Mouse (Mus musculus) cerebellum, adult 11-12 months (tissue): ENCODE measurements at regions not wholly inside any gene's neighbourhood (a gene's known extent, or its start where the extent isn't known, plus 50 kb on each side); places are given as distances from the start of the nearest gene placed in this dataset.

ENCODE experiments used
- DNase-seq: peaks from one replicate; pipeline ENCODE4 v3.0.0; 2022

- no peak for DNase-seq
These were observed 121.2 kb upstream of the Slc44a1 start for GRCm38 (mm10) chr4:53319051-53319450.

- DNase-seq: no peak
These were observed 122.0 kb upstream of the Slc44a1 start for GRCm38 (mm10) chr4:53318181-53318580.

GRCm38 (mm10) chr4:53317453-53317824, 122.8 kb upstream of the Slc44a1 start:
- no peak for DNase-seq

GRCm38 (mm10) chr4:53316796-53317452, 123.3 kb upstream of the Slc44a1 start:
- DNase-seq: no peak

- DNase-seq: no peak
These were observed 124.1 kb upstream of the Slc44a1 start for GRCm38 (mm10) chr4:53315876-53316762.

- peak; percentile 44 for DNase-seq
These were observed 124.9 kb upstream of the Slc44a1 start for GRCm38 (mm10) chr4:53315121-53315875.

- DNase-seq: no peak
These were observed 126.1 kb upstream of the Slc44a1 start for GRCm38 (mm10) chr4:53314076-53314475.

- DNase-seq: no peak
These were observed 133.1 kb upstream of the Slc44a1 start for GRCm38 (mm10) chr4:53307121-53307520.

- no peak for DNase-seq
These were observed 135.3 kb upstream of the Slc44a1 start for GRCm38 (mm10) chr4:53304782-53305385.

GRCm38 (mm10) chr4:53304290-53304654, 135.9 kb upstream of the Slc44a1 start:
- no peak for DNase-seq

- DNase-seq: no peak
These were observed 136.5 kb upstream of the Slc44a1 start for GRCm38 (mm10) chr4:53303621-53304289.

- no peak for DNase-seq
These were observed 138.3 kb upstream of the Abca1 start for GRCm38 (mm10) chr4:53297975-53298374.

GRCm38 (mm10) chr4:53292606-53293005, 132.9 kb upstream of the Abca1 start:
- no peak for DNase-seq

GRCm38 (mm10) chr4:53277741-53278525, 118.2 kb upstream of the Abca1 start:
- no peak for DNase-seq

GRCm38 (mm10) chr4:53270433-53270832, 110.7 kb upstream of the Abca1 start:
- no peak for DNase-seq

- DNase-seq: no peak
These were observed 110.3 kb upstream of the Abca1 start for GRCm38 (mm10) chr4:53269999-53270398.

- no peak for DNase-seq
These were observed 109.7 kb upstream of the Abca1 start for GRCm38 (mm10) chr4:53269251-53269842.

- DNase-seq: no peak
These were observed 105.2 kb upstream of the Abca1 start for GRCm38 (mm10) chr4:53264901-53265300.

- no peak for DNase-seq
These were observed 104.8 kb upstream of the Abca1 start for GRCm38 (mm10) chr4:53264501-53264900.

- DNase-seq: peak; percentile 65
These were observed 104.1 kb upstream of the Abca1 start for GRCm38 (mm10) chr4:53263776-53264175.

GRCm38 (mm10) chr4:53262466-53262865, 102.8 kb upstream of the Abca1 start:
- no peak for DNase-seq
